Mouse (Mus musculus) ES-CJ7 (cell line): Measurements from ENCODE around the gene Bglap3.
"Not testable (repeated sequence)": the region's sequence is repeated elsewhere in the genome, so short reads cannot be mapped to it uniquely, and the experiment has no call there.

Source experiments
- DNase-seq: peaks from one replicate; pipeline ENCODE4 v3.0.0; 2011; ENCODE audit warnings: low read depth, low spot score

Gene Bglap3

GRCm38 (mm10) chr3:88372643-88373042, at the start of gene Bglap3:
Gene Bglap3, minus strand, starts transcription at chr3:88372743.
- DNase-seq: not testable (repeated sequence)

GRCm38 (mm10) chr3:88422020-88422720, 49.6 kb upstream of the Bglap3 start:
- no peak for DNase-seq

GRCm38 (mm10) chr3:88420771-88421170, 48.2 kb upstream of the Bglap3 start:
- DNase-seq: no peak

- DNase-seq: no peak
Measured at GRCm38 (mm10) chr3:88418016-88418415, 45.5 kb upstream of the Bglap3 start.

- DNase-seq: no peak
Measured at GRCm38 (mm10) chr3:88415668-88416067, 43.1 kb upstream of the Bglap3 start.

- no peak for DNase-seq
Measured at GRCm38 (mm10) chr3:88412636-88413035, 40.1 kb upstream of the Bglap3 start.

- no peak for DNase-seq
Measured at GRCm38 (mm10) chr3:88411681-88412080, 39.1 kb upstream of the Bglap3 start.

- peak; percentile 63 for DNase-seq
Measured at GRCm38 (mm10) chr3:88410645-88411031, 38.1 kb upstream of the Bglap3 start.

GRCm38 (mm10) chr3:88409741-88410644, 37.5 kb upstream of the Bglap3 start, which contains the start of gene Pmf1:
Gene Pmf1, minus strand, starts transcription at chr3:88410331.
- peak; percentile 93 for DNase-seq

GRCm38 (mm10) chr3:88408953-88409352, 36.4 kb upstream of the Bglap3 start:
- no peak for DNase-seq

- no peak for DNase-seq
Measured at GRCm38 (mm10) chr3:88407529-88407928, 35.0 kb upstream of the Bglap3 start.

GRCm38 (mm10) chr3:88407090-88407489, 34.5 kb upstream of the Bglap3 start:
- DNase-seq: peak; percentile 90

- no peak for DNase-seq
Measured at GRCm38 (mm10) chr3:88403522-88404230, 31.1 kb upstream of the Bglap3 start.

GRCm38 (mm10) chr3:88398666-88399065, 26.1 kb upstream of the Bglap3 start:
- DNase-seq: no peak

GRCm38 (mm10) chr3:88395742-88396141, 23.2 kb upstream of the Bglap3 start:
- DNase-seq: no peak

- DNase-seq: no peak
Measured at GRCm38 (mm10) chr3:88395288-88395687, 22.7 kb upstream of the Bglap3 start.

- no peak for DNase-seq
Measured at GRCm38 (mm10) chr3:88393776-88394375, 21.3 kb upstream of the Bglap3 start.

- DNase-seq: no peak
Measured at GRCm38 (mm10) chr3:88384364-88384763, 11.8 kb upstream of the Bglap3 start, which contains the start of gene Bglap. Gene Bglap, minus strand, starts transcription at chr3:88384464.

GRCm38 (mm10) chr3:88382383-88382782, 9.8 kb upstream of the Bglap3 start:
- DNase-seq: not testable (repeated sequence)

- DNase-seq: peak; percentile 37
Measured at GRCm38 (mm10) chr3:88381389-88382315, 9.1 kb upstream of the Bglap3 start.
